In the genomic region with DNA sequence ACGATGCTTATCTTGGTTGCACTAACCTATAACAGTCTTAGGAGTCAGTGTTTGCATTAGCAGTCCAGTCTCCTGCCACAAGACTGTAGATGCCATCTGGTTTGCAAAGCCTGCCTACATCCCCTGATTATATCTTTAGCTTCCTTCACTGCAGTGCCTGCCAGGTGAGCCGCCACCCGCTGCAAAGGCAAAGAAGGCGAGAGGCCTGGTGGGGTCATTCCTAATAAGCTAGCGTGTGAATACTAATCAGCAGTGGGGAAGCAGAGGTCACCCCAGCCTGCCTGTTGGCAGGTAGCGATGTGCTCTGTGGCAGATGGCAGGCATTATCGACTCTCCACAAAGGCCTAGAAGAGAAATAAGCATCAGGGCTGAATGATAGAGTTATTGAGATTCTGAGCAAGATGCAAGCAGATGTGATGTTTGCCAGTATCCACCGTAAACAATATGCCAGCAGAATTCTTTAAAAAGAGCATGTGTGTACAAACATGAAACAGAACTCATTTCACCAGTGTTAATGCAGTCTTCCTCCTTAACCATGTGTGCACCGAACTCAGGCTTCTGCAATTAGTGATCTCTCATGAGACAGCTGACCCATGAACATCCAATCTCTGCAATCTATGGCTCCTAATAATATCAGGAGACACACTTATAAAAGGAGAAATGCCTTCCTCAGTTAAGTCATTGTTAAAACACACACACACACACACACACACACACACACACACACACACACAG, we compare ENCODE assay signal across 12 mouse cellular contexts.
DNase-seq lines count a peak whose midpoint lies in the region; ATAC-seq lines count a peak whose summit lies in the region.
"Had no signal": no experiment of that assay in that cellular context is flagged by ENCODE, and none has a peak within 500 bp of the region (broad histone marks: within the 10 kb centered on the region; RNA-seq: fewer than 3 reads in every experiment).

No protein-coding gene starts in this region.

- peak; percentile 90 for ATAC-seq in cerebellum, adult (ENCODE audit: insufficient number of reproducible peaks, low FRiP score, low TSS enrichment)
- ATAC-seq in forebrain, embryonic 13.5 days, result peak; percentile 77
- peak; percentile 85 for ATAC-seq in midbrain, embryonic 11.5 days (ENCODE audit: low FRiP score)

- no peak overlapping the region; the same call in 1 of the 2 replicates for H3K4me2 ChIP-seq in forebrain, embryonic 13.5 days
- no peak overlapping the region for H3K4me2 ChIP-seq in midbrain, embryonic 11.5 days
- H3K4me2 ChIP-seq: limb, embryonic 12.5 days had no signal

- no peak overlapping the region for H3K9ac ChIP-seq in forebrain, embryonic 13.5 days
- no peak overlapping the region for H3K9ac ChIP-seq in midbrain, embryonic 11.5 days (ENCODE audit: low read length)
- H3K9ac ChIP-seq: limb, embryonic 12.5 days had no signal

- DNase-seq in frontal cortex, postnatal 36 days (ENCODE audit: low spot score in 2 of 2), result peak; percentile 9 to 28
- DNase-seq in frontal cortex, postnatal 25 days (ENCODE audit: low spot score in 2 of 2), result no peak
- no peak for DNase-seq in midbrain, embryonic 11.5 days (ENCODE audit: low spot score, missing footprints)
- no peak for DNase-seq in layer of hippocampus, adult 9-10 months (ENCODE audit: low spot score)
- DNase-seq in thymus, postnatal 0 days (ENCODE audit: low spot score), result no peak
- DNase-seq in layer of hippocampus, postnatal 10 days (ENCODE audit: low spot score in 2 of 2), result no peak
- DNase-seq: adrenal gland, adult 8-10 months; lung, postnatal 4 days had no signal

- H3K4me1 ChIP-seq in forebrain, embryonic 13.5 days, result peaks cover 22% of the 10 kb centered on the region
- H3K4me1 ChIP-seq in midbrain, embryonic 11.5 days (ENCODE audit: control insufficient read depth, insufficient read depth, low read length), result 0 out of 2 replicates have a peak, but pooled peaks cover 2% of the 10 kb centered on the region
- H3K4me1 ChIP-seq: limb, embryonic 12.5 days had no signal

- peak overlapping the region; percentile 72 for H3K27ac ChIP-seq in forebrain, embryonic 13.5 days
- 0 out of 2 replicates have a peak overlapping the region, but pooled peaks have one; percentile 2 for H3K27ac ChIP-seq in midbrain, embryonic 11.5 days (ENCODE audit: low read depth, low read length)
- H3K27ac ChIP-seq: kidney, postnatal 0 days; limb, embryonic 12.5 days had no signal

- no peaks in the 10 kb centered on the region for H3K9me3 ChIP-seq in forebrain, embryonic 13.5 days (replicated peaks)
- no peaks in the 10 kb centered on the region for H3K9me3 ChIP-seq in midbrain, embryonic 11.5 days (ENCODE audit: control insufficient read depth, low read length)
- H3K9me3 ChIP-seq: limb, embryonic 12.5 days had no signal

- 42% methylated on average over 9 of the region's 9 CpGs for WGBS in forebrain, embryonic 13.5 days
- WGBS in midbrain, embryonic 11.5 days, result 73% methylated on average over 9 of the region's 9 CpGs

- no peaks in the 10 kb centered on the region for H3K36me3 ChIP-seq in forebrain, embryonic 13.5 days (ENCODE audit: poor library complexity, severe bottlenecking)
- no peaks in the 10 kb centered on the region for H3K36me3 ChIP-seq in midbrain, embryonic 11.5 days (ENCODE audit: control insufficient read depth, insufficient read depth, low read length)
- H3K36me3 ChIP-seq: limb, embryonic 12.5 days had no signal

- H3K27me3 ChIP-seq in forebrain, embryonic 13.5 days, result no peaks in the 10 kb centered on the region
- H3K27me3 ChIP-seq in midbrain, embryonic 11.5 days (ENCODE audit: control insufficient read depth, insufficient read depth, low read length), result no peaks in the 10 kb centered on the region
- H3K27me3 ChIP-seq: limb, embryonic 12.5 days had no signal

- no peak overlapping the region for H3K4me3 ChIP-seq in forebrain, embryonic 13.5 days
- no peak overlapping the region for H3K4me3 ChIP-seq in midbrain, embryonic 11.5 days (ENCODE audit: low read depth, low read length)
- H3K4me3 ChIP-seq: limb, embryonic 12.5 days had no signal

Comparison
In these comparisons a context has a peak if more than half of its experiments do, and no peak if none do; other contexts are left out.
1. DNase-seq: peak in frontal cortex, postnatal 36 days (2 of 2); none in frontal cortex, postnatal 25 days (0 of 2), midbrain, embryonic 11.5 days (single experiment), layer of hippocampus, adult 9-10 months (single experiment), thymus, postnatal 0 days (single experiment) and layer of hippocampus, postnatal 10 days (0 of 2).
2. Peak in every context shown above with its lines, with median percentiles within 50 percentile points of each other: ATAC-seq.